Mouse (Mus musculus): ENCODE data around the gene Gm17482.

GRCm38 (mm10) chr6:115274705-115275104, 47.6 kb downstream of the Gm17482 start:
- TF ChIP-seq CTCF (IDR thresholded peaks at IDR 0.05; ENCODE audit: low read depth) (no peak), EP300 (optimal IDR thresholded peaks at IDR 0.05) (no peak)

All from stomach, postnatal 0 days (tissue).